Mouse (Mus musculus) liver, adult 2 months (tissue): ENCODE data around the gene She.

Experiments
- CTCF ChIP-seq: fragments of 200-500 bp; IDR thresholded peaks from 2 replicates; pipeline ENCODE4 v1.5.1; 2011; ENCODE audit warnings: low read depth, low read length, control low read depth
- POLR2A ChIP-seq: fragments of 200-500 bp; IDR thresholded peaks from 2 replicates; pipeline ENCODE4 v1.6.1; 2011; ENCODE audit warnings: low read length, control low read depth; ENCODE audit not compliant: insufficient read depth; ENCODE audit errors: extremely low read depth

- no peak for TF ChIP-seq CTCF
- no peak for TF ChIP-seq POLR2A
Observed at GRCm38 (mm10) chr3:89796358-89796757, 34.8 kb upstream of the She start.
